Mouse (Mus musculus) adrenal gland, postnatal 25 days (tissue): ENCODE measurements around the gene Pkn1. TPM values are rescaled to one million over a fixed set of nuclear protein-coding genes. Genes with fewer than 3 reads are reported as not detected.
A peak's percentile ranks its signal among the peaks of the same experiment; 100 is the strongest.

Experiments used
- DNase-seq: peaks from one replicate; pipeline ENCODE4 v3.0.0; 2021; ENCODE audit warnings: mixed read lengths
- total RNA-seq: library from RNA; stranded (reverse); gene quantifications from 2 replicates; pipeline ENCODE4 v1.2.3, GENCODE M21; 2021

Pkn1 gene
- total RNA-seq, 1 experiment from 2014 or later: 146 TPM

GRCm38 (mm10) chr8:83724697-83725482 lies 25.9 kb upstream of the Pkn1 start:
- DNase-seq: peak; percentile 90

GRCm38 (mm10) chr8:83723447-83724083 lies 24.6 kb upstream of the Pkn1 start:
- DNase-seq: no peak

DNA sequence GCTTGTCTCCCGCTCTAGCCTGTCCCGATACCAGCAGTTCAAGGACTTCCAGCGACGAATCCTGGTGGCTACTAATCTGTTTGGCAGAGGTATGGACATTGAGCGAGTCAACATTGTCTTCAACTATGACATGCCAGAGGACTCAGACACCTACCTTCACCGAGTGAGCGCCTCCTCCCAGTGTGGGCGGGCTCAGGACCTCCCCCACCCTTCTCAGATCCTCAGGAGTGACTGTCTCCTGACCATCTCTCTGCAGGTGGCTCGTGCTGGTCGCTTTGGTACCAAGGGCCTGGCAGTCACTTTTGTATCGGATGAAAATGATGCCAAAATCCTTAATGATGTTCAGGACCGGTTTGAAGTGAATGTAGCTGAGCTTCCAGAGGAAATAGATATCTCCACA lies 23.7 kb upstream of the Pkn1 start:
- no peak for DNase-seq

DNA sequence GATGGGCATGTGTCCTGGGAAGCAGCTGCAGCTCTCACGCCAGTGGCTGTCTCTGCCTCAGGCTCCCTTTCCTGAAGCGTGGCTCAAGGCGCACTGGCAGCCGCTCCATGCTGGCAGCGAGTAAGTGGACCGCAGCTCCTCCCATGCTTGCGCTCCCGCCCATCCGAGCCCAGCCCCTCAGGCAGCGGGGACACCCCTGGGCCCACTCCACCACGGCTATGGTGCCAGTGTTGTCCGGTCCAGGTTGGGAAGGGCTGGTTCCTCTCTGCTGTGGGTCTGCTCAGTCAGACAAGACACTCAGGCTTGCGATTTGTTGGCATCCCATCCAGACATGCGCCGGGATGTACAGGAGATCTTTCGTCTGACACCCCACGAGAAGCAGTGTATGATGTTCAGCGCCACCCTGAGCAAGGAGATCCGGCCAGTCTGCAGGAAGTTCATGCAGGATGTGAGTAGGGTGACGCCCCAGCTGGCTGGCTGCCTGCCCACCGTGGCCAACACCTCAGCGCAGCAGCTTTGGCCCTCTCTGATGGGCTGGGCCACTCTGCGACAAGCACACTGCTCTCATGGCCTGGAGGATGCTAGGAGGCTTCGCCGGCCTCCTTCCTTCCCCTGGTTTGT lies 22.5 kb upstream of the Pkn1 start:
- peak; percentile 67 for DNase-seq

DNA sequence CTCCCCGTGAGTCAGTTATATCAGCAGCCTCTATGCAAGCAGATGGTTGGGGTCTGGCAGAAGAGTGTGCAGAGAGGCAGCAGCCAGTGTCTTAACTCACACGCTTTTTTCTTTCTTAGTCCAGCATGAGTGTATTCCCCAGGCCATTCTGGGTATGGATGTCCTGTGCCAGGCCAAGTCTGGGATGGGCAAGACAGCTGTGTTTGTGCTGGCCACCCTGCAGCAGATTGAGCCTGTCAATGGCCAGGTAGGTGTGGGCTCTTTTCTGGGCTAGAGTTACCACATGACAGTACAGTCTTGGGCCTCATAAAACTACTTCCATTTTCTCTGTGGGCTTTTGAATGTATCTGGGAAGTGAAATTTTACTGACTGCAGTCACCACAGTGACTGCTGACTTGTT lies 20.7 kb upstream of the Pkn1 start:
- no peak for DNase-seq

GRCm38 (mm10) chr8:83719048-83719447 lies 20.1 kb upstream of the Pkn1 start:
- no peak for DNase-seq

DNA sequence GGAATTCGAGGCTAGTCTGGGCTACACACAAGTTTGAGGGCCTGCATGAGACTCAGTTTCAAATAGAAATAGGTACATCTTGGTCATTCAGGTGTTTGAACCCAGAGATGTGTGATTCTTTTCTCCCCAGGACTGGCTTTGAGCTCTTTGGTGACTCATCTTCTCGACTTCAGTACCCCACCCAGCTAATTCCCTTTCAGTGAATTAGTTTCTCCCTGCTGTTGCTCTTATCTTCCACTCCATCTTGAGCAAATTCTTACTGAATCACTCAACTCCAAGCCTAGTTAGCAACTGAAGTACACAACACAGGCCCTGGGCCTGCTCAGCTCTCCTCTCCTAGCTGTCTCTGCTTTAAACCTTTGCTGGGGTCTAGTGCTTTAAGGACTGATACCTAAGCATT lies 17.6 kb upstream of the Pkn1 start:
- DNase-seq: no peak

GRCm38 (mm10) chr8:83715771-83716170 lies 16.8 kb upstream of the Pkn1 start:
- DNase-seq: no peak

GRCm38 (mm10) chr8:83715031-83715690 lies 16.2 kb upstream of the Pkn1 start, which contains the start of gene Ddx39:
Gene Ddx39 (plus strand): TSS chr8:83715177.
- peak; percentile 92 for DNase-seq

DNA sequence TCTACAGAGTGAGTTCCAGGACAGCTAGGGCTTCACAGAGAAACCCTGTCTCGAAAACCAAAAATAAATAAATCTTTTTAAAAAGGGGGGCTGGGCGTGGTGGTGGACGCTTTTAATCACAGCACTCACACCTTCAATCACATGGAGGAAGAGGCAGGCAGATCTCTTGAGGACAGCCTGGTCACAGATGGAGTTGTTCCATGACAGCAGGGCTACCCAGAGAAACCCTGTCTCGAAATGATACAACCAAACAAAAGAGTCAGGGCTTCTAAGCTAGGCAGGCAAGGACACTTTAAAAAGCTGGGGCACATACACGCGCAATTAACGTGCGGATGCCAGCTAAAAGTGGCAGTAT lies 15.7 kb upstream of the Pkn1 start:
- no peak for DNase-seq

DNA sequence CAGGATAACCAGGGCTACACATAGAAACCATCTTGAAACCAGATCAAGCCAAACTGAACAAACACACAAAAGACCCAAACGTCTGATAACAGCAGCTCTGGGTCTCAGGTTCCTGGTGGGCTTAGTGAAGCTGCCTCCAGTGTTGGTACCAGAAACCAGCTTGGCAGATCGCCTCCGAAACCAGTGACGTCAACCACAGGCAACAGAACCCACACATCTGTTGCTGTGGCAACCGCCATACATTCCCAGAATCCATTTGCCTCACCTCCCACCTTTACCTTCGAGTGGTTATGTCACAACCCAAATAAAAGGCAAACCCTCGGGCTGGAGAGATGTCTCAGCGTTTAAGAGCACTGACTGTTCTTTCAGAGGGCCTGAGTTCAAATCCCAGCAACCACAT lies 8.6 kb upstream of the Pkn1 start:
- DNase-seq: no peak

- no peak for DNase-seq
Observed at GRCm38 (mm10) chr8:83706411-83706810, 7.4 kb upstream of the Pkn1 start.

GRCm38 (mm10) chr8:83703426-83703825 lies 4.4 kb upstream of the Pkn1 start:
- no peak for DNase-seq

DNA sequence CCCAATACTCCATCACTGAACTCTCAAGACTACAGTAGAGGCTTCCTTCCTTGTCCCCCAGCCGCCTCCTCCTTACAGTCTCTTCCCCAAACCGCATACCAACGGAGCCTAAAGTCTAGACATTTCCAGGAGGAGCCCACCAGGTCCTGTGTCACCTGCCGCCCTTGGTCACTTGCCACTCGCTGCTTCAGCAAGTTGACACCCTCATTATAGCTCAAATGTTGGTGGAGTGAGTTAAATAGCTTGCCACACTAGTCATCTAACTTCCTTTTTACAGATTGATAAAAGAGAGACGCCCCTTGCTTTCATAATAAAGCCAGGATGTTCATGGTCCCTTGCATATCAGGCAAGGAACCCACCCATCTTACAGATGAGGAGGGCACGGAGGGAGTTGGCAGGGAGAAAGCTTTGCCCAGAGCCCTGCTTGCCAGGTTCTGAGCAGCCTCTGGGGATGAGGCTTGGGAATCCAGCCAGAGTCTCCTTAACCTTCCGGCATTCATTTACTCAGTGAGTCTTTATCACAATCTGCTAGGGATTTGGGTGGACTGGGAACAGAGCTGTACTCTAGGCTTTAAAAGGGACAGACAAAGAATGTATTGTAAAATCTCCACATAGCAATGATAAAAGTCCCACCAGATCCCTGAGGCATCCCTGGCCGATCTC lies 1.6 kb upstream of the Pkn1 start:
- no peak for DNase-seq

DNA sequence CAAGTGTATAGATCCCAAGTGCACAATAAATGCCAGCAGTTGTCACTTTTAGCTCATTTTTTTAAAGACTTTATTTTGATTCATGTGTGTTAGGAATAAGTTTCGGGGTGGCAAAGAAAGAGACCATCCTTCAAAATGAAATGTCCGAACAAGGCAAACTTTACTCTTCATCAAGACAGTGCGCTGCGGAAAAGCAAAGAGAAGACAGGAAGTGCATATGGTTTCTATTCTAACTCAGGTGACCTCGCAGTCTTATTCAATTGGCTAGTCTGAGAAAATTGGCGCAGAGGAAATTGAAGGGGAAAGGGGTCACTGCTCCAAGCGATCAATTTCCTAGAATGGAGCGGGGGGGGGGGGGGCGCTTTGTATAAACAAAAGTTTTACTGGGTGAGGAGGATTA lies 587 bp upstream of the Pkn1 start:
- DNase-seq: no peak

DNA sequence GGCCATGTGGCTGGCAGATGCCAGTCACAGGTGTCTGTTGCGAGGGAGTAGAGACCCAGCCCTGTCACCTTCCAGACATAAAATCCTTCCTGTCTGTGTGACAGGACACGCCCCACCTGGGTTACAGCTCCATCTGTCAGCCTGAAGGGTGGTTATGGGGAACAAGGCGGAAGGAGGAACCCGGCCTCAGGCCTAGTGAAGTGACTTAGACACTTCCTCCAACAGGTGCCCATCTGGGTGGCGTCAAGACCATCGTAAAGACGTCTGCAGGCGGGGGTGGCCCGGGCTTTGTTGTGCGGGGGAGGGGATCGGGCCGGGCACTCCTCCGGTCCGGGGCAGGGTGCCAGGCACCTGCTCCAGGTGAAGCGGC lies 703 bp downstream of the Pkn1 start:
- peak; percentile 29 for DNase-seq

GRCm38 (mm10) chr8:83697374-83698220 lies 1.4 kb downstream of the Pkn1 start:
- DNase-seq: peak; percentile 69

GRCm38 (mm10) chr8:83695351-83696106 lies 3.5 kb downstream of the Pkn1 start:
- DNase-seq: no peak

GRCm38 (mm10) chr8:83694369-83695160 lies 4.4 kb downstream of the Pkn1 start:
- no peak for DNase-seq
